Mouse (Mus musculus) mouse trophoblast stem cell (cell line): ENCODE data around the gene Prl8a1.

Source experiments
- in situ Hi-C, 2 experiments: fragments of 300-500 bp; cut with MseI, MboI; formaldehyde crosslinking; loops; 2 replicates in 1 of 2; 3 replicates in 1 of 2; pipeline ENCODE4 v1.15.1; 2025

The Prl8a1 gene

DNA sequence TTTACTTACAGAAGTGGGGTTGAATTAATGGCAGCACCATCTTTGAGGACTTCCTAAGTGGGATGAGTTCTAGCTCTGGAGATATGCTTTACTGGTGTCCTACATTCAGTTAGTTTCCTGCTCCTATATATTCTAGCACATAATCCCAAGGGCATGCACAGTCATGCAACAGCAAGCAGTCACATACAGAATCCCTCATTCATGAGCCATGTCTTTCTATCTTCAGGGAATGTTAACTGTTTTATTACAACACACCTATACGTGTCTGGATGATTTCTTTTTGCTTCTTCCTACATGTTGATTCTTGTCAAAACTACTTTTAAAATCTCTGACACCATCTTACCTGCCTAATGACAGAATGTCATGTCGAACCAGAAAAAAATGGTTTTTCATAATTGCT is at the start of gene Prl8a1:
Gene Prl8a1, minus strand, starts transcription at position 101 of the 400 bp plus-strand sequence.
- in situ Hi-C loops: no loop called here

DNA sequence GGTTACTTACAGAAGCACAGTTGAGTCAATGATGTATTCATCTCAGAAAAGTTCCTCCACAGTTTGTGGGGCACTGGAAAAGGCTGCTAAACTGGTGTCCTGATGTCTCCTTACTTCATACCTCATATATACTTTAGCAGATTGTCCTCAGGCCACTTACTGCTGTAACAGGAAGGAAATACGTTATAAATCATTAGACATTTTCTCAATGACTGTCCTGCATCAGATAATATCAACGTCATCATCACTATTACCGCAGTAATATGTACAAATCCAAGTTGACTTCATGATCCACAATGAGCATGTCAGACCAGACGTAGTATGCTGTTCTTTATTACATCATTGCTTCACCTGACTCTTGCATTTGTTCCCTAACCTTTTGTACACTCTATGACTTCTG is 28.5 kb upstream of the Prl8a1 start, which contains the start of gene Prl7b1:
Gene Prl7b1, minus strand, starts transcription at position 101 of the 400 bp plus-strand sequence.
- in situ Hi-C loops: no loop called here

DNA sequence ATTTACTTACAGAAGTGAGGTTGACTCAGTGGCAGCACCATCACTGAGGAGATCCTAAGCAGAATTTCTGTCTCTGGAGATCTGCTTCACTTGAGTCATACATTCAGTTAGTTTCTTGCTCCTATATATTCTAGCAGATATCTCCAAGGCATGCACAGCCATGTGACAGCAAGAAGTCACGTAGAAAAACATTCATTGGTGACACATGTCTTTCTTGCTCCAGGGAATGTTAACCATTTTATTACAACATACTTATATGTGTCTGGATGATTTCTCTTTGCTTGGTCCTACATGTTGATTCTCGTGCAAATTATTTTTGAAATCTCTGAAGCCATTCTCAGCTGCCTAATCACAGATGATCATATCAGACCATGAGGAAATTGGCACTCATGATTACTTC is 17.5 kb downstream of the Prl8a1 start, which contains the start of gene Prl8a9:
Gene Prl8a9, minus strand, starts transcription at position 101 of the 400 bp plus-strand sequence.
- in situ Hi-C loops: no loop called here

DNA sequence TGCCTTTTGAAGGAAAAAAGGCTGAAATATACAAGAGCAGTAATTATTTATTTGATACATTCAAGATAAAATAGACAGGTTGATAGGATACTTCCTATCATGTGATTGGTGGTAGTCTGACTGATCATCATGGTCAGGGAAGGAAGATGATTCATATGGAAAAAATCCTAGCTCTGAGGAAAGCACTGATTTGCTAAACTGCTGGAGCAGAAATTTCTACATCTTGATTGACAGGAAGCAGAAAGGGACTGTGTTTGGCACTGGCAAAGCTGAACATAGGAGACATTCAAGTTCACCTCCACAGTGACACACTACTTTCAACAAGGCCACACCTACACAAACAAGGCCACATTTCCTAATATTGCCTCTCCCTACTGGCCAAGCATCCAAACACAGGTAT is 28.6 kb downstream of the Prl8a1 start:
- in situ Hi-C loops: no loop called here
